19 mouse cellular contexts compared by ENCODE assay signal in the genomic region with DNA sequence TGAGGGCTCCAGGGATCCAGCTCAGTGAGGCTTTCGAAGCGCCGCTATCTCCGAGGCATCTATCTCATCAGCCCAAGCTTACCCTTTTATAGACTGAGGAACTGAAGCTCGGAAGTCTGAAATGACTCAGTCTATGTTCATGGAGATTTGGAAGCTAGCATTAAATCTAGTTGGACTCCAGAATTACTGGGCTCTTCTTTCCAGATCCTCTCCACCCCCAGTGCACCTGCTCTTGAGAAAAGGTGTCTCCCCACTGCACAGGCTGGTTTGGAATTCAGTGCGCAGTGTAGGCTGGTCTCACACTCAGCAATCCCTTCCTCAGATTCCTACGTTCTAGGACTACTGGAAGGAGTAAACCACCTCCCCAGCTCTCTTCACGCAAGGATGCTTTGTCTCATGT. TPM values are rescaled to one million over a fixed set of nuclear protein-coding genes. Genes with fewer than 3 reads are reported as not detected.
DNase-seq lines count a peak whose midpoint lies in the region; TF ChIP-seq lines count a peak whose summit lies in the region.
"Had no signal": no experiment of that assay in that cellular context is flagged by ENCODE, and none has a peak within 500 bp of the region (broad histone marks: within the 10 kb centered on the region; RNA-seq: fewer than 3 reads in every experiment).

No protein-coding gene starts in this region.

- no peak overlapping the region for H3K4me3 ChIP-seq in left cerebral cortex, adult 2 months
- no peak overlapping the region for H3K4me3 ChIP-seq in olfactory bulb, adult 2 months (ENCODE audit: insufficient read depth, low read depth, low read length)
- H3K4me3 ChIP-seq: embryonic facial prominence, embryonic 12.5 days; forebrain, embryonic 15.5 days; heart, embryonic 10.5 days; hindbrain, embryonic 13.5 days had no signal

- TF ChIP-seq CTCF in left cerebral cortex, adult 2 months (IDR thresholded peaks at IDR 0.05): no peak
- TF ChIP-seq CTCF in olfactory bulb, adult 2 months (IDR thresholded peaks at IDR 0.05; ENCODE audit: insufficient read depth, low read depth, low read length): no peak

- DNase-seq in left cerebral cortex, adult 2 months (ENCODE audit: extremely low spot score in 1 of 2, low spot score in 2 of 2): peak in 1 of 2 experiments; percentile 34
- DNase-seq in left cerebral cortex, postnatal 14 days (ENCODE audit: low spot score in 2 of 2): no peak
- DNase-seq in right cerebral cortex, postnatal 25 days: peak; percentile 52
- DNase-seq in right cerebral cortex, postnatal 4 days: no peak
- DNase-seq in cerebellum, adult 9-10 months: no peak
- DNase-seq: adrenal gland, adult 2 months; adrenal gland, postnatal 25 days; cerebellum, adult 2 months; cerebellum, postnatal 14 days; gastrocnemius, postnatal 10 days; heart, adult 18-20 months; heart, postnatal 10 days; heart, postnatal 4 days had no signal

- H3K27ac ChIP-seq in left cerebral cortex, adult 2 months: 0 out of 2 replicates have a peak overlapping the region, but pooled peaks have one; percentile 2
- peak overlapping the region; percentile 73 for H3K27ac ChIP-seq in olfactory bulb, adult 2 months (ENCODE audit: insufficient read depth, low read depth, low read length)
- H3K27ac ChIP-seq: embryonic facial prominence, embryonic 12.5 days; forebrain, embryonic 15.5 days; heart, embryonic 10.5 days; hindbrain, embryonic 13.5 days; hindbrain, postnatal 0 days had no signal

- WGBS in olfactory bulb, adult 2 months: 65% methylated on average over 8 of the region's 8 CpGs

- peaks cover 20% of the 10 kb centered on the region; the same call in 1 of the 2 replicates for H3K4me1 ChIP-seq in olfactory bulb, adult 2 months (ENCODE audit: control insufficient read depth, insufficient read depth, low read length)

- intact Hi-C loops in left cerebral cortex, adult 2 months (cut with DNase I): no loop called here
- intact Hi-C loops in left cerebral cortex, postnatal 14 days (cut with DNase I): no loop called here

- TF ChIP-seq POLR2A in olfactory bulb, adult 2 months (IDR thresholded peaks at IDR 0.05; ENCODE audit: insufficient read depth, low read depth, low read length): no peak

RNA-seq across cellular contexts. Expression of a gene that starts 15.1 kb away (rescaled TPM):
- total RNA-seq in left cerebral cortex, adult 2 months (2021): 10 to 100 TPM; 18.9 to 21.7 TPM
- total RNA-seq in left cerebral cortex, postnatal 14 days (2021): 10 to 100 TPM; 15.7 to 16.0 TPM
- polyA plus RNA-seq in olfactory bulb, adult 2 months (2012; ENCODE audit: insufficient read depth, insufficient read length, low replicate concordance, missing spikeins): not detected in 2 replicates
